ENCODE assay signal across 18 mouse cellular contexts in the genomic region with DNA sequence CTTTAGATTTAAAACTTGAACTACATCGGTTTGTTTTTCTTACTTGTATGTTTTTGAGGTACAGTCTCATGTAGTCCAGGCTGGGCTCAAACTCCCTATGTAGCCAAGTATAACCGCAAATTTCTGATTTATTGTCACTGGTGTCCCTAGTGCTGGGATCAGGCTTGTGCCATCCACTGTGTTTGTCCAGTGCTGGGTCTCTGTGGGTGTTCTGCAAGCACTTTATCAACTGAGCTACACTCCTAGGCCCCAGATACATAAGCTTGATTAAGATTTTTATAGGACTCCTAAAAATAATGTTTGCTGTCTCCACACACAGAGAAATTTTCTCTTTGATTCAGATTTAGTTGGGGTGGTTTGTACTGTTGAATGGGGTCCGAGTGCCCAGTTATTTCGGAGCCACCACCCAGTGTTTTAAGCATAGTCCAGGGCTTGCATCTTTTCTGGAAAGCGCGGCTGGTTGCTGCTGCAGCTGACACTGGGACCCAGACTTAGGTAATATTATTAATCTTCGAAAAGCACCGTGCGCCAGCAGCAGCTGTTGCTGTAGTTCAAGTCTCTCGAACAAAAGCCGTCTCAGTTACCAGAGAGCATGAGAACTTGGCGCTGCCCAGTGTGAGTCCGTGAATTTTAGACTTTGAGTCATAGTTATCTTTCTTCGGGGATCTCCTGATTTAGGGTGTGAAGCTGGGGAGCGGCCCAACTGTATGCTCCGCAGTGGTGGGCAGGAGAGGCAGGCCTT.
A peak's percentile ranks its signal among the peaks of the same experiment; 100 is the strongest.
DNase-seq lines count a peak whose midpoint lies in the region; ATAC-seq lines count a peak whose summit lies in the region.
"Had no signal": no experiment of that assay in that cellular context is flagged by ENCODE, and none has a peak within 500 bp of the region (broad histone marks: within the 10 kb centered on the region; RNA-seq: fewer than 3 reads in every experiment).

No protein-coding gene starts in this region.

- no peak for DNase-seq in frontal cortex, postnatal 36 days (ENCODE audit: low spot score in 2 of 2)
- peak; percentile 51 for DNase-seq in neural tube, embryonic 11.5 days (ENCODE audit: low spot score)
- no peak for DNase-seq in right cerebral cortex, adult 18-20 months
- DNase-seq in adrenal gland, postnatal 36 days = no peak
- DNase-seq in left cerebral cortex, adult 9 months (ENCODE audit: low spot score in 2 of 2) = no peak
- DNase-seq: kidney, adult 8-10 months; thymus, postnatal 14 days had no signal

- H3K4me1 ChIP-seq in neural tube, embryonic 11.5 days (ENCODE audit: control insufficient read depth, insufficient read depth, low read length) = peaks cover 4% of the 10 kb centered on the region; the same call in 1 of the 2 replicates
- no peaks in the 10 kb centered on the region for H3K4me1 ChIP-seq in neural tube, embryonic 15.5 days
- peaks cover 89% of the 10 kb centered on the region for H3K4me1 ChIP-seq in limb, embryonic 12.5 days (replicated peaks)

- H3K9me3 ChIP-seq in neural tube, embryonic 11.5 days (ENCODE audit: control insufficient read depth, low read length) = no peaks in the 10 kb centered on the region
- no peaks in the 10 kb centered on the region for H3K9me3 ChIP-seq in neural tube, embryonic 15.5 days (replicated peaks)
- no peaks in the 10 kb centered on the region for H3K9me3 ChIP-seq in limb, embryonic 12.5 days
- H3K9me3 ChIP-seq: heart, embryonic 13.5 days; hindbrain, embryonic 12.5 days; liver, embryonic 12.5 days; lung, embryonic 15.5 days; neural tube, embryonic 13.5 days had no signal

- no peak overlapping the region for H3K27ac ChIP-seq in neural tube, embryonic 11.5 days (ENCODE audit: low read depth, low read length)
- H3K27ac ChIP-seq in neural tube, embryonic 15.5 days (replicated peaks) = no peak overlapping the region
- peak overlapping the region; percentile 56; the same call in 1 of the 2 replicates for H3K27ac ChIP-seq in limb, embryonic 12.5 days
- H3K27ac ChIP-seq: heart, embryonic 13.5 days; hindbrain, embryonic 12.5 days; liver, embryonic 12.5 days; lung, embryonic 15.5 days; neural tube, embryonic 13.5 days had no signal

- H3K27me3 ChIP-seq in neural tube, embryonic 11.5 days (ENCODE audit: control insufficient read depth, insufficient read depth, low read length) = no peaks in the 10 kb centered on the region
- H3K27me3 ChIP-seq in neural tube, embryonic 15.5 days (replicated peaks) = no peaks in the 10 kb centered on the region
- no peaks in the 10 kb centered on the region for H3K27me3 ChIP-seq in limb, embryonic 12.5 days
- H3K27me3 ChIP-seq: CH12.LX; heart, embryonic 13.5 days; hindbrain, embryonic 12.5 days; liver, embryonic 12.5 days; lung, embryonic 15.5 days; neural tube, embryonic 13.5 days; Patski had no signal

- ATAC-seq in frontal cortex, adult (ENCODE audit: low TSS enrichment) = peak; percentile 65; the same call in 1 of the 2 replicates
- ATAC-seq in neural tube, embryonic 11.5 days (ENCODE audit: insufficient read depth, low FRiP score, low TSS enrichment) = no peak
- no peak for ATAC-seq in neural tube, embryonic 15.5 days (ENCODE audit: low FRiP score)
- ATAC-seq in limb, embryonic 12.5 days (ENCODE audit: insufficient number of reproducible peaks, insufficient read depth, low FRiP score, low TSS enrichment, low read depth) = peak; percentile 58; the same call in 1 of the 2 replicates
- ATAC-seq: liver, embryonic 12.5 days; midbrain, embryonic 16.5 days; Patski had no signal

- no peaks in the 10 kb centered on the region for H3K36me3 ChIP-seq in neural tube, embryonic 11.5 days (ENCODE audit: control insufficient read depth, insufficient read depth, low read length)
- no peaks in the 10 kb centered on the region for H3K36me3 ChIP-seq in neural tube, embryonic 15.5 days
- H3K36me3 ChIP-seq in limb, embryonic 12.5 days = no peaks in the 10 kb centered on the region
- H3K36me3 ChIP-seq: heart, embryonic 13.5 days; hindbrain, embryonic 12.5 days; liver, embryonic 12.5 days; lung, embryonic 15.5 days; neural tube, embryonic 13.5 days had no signal

- H3K9ac ChIP-seq in neural tube, embryonic 11.5 days (ENCODE audit: low read length) = no peak overlapping the region
- no peak overlapping the region for H3K9ac ChIP-seq in neural tube, embryonic 15.5 days (replicated peaks)
- H3K9ac ChIP-seq in limb, embryonic 12.5 days (replicated peaks) = no peak overlapping the region
- H3K9ac ChIP-seq: heart, embryonic 13.5 days; hindbrain, embryonic 12.5 days; liver, embryonic 12.5 days; lung, embryonic 15.5 days; neural tube, embryonic 13.5 days had no signal

- 72% methylated on average over 16 of the region's 16 CpGs for WGBS in neural tube, embryonic 11.5 days
- 65% methylated on average over 16 of the region's 16 CpGs for WGBS in neural tube, embryonic 15.5 days
- WGBS in limb, embryonic 12.5 days = 71% methylated on average over 16 of the region's 16 CpGs

- H3K4me2 ChIP-seq in neural tube, embryonic 11.5 days (ENCODE audit: low read depth) = no peak overlapping the region
- no peak overlapping the region for H3K4me2 ChIP-seq in neural tube, embryonic 15.5 days
- no peak overlapping the region for H3K4me2 ChIP-seq in limb, embryonic 12.5 days
- H3K4me2 ChIP-seq: heart, embryonic 13.5 days; hindbrain, embryonic 12.5 days; liver, embryonic 12.5 days; lung, embryonic 15.5 days; neural tube, embryonic 13.5 days had no signal

- H3K4me3 ChIP-seq in neural tube, embryonic 11.5 days (ENCODE audit: low read depth, low read length) = no peak overlapping the region
- no peak overlapping the region for H3K4me3 ChIP-seq in neural tube, embryonic 15.5 days (replicated peaks)
- no peak overlapping the region for H3K4me3 ChIP-seq in limb, embryonic 12.5 days (replicated peaks)
- H3K4me3 ChIP-seq: heart, embryonic 13.5 days; hindbrain, embryonic 12.5 days; liver, embryonic 12.5 days; lung, embryonic 15.5 days; neural tube, embryonic 13.5 days had no signal

Comparison
In these comparisons a context has a peak if more than half of its experiments do, and no peak if none do; other contexts are left out.
1. ATAC-seq: peak in frontal cortex, adult (single experiment) and limb, embryonic 12.5 days (single experiment); none in neural tube, embryonic 11.5 days (single experiment) and neural tube, embryonic 15.5 days (single experiment).